Mouse (Mus musculus) left cerebral cortex, adult 2 months (tissue): Measurements from ENCODE around the gene Slc46a2. TPM values are rescaled to one million over a fixed set of nuclear protein-coding genes. Genes with fewer than 3 reads are reported as not detected.

ENCODE experiments used
- DNase-seq, 2 experiments: peaks; one replicate each; pipeline ENCODE4 v3.0.0; 2021 to 2022; ENCODE audit warnings: low spot score in 2 of 2, mixed read lengths in 1 of 2; ENCODE audit errors: extremely low spot score in 1 of 2
- H3K27ac ChIP-seq: fragments of 200-600 bp; 2 replicates; pipeline ENCODE4 v1.8.1; 2022
- H3K4me3 ChIP-seq: fragments of 200-600 bp; 2 replicates; pipeline ENCODE4 v1.8.1; 2022
- CTCF ChIP-seq: fragments of 200-600 bp; IDR thresholded peaks from 2 replicates; pipeline ENCODE4 v1.8.1; 2022; ENCODE audit warnings: antibody characterized with exemption, mild to moderate bottlenecking, moderate library complexity
- intact Hi-C: fragments of 180-260 bp; cut with DNase I; formaldehyde crosslinking; loops from one replicate; pipeline ENCODE4 v1.15.1; 2025
- long read RNA-seq, 2 experiments: library from polyadenylated mRNA; stranded (forward); transcript quantifications; one replicate each; pipeline ENCODE4 v2.0.0; 2021; ENCODE audit warnings: borderline mapping rate in 2 of 2
- total RNA-seq, 2 experiments: library from RNA; stranded (reverse); gene quantifications; 2 replicates each; pipeline ENCODE4 v1.2.3; 2021

Slc46a2 gene
- total RNA-seq, result not detected
- long read RNA-seq, experiment 1, partial matches to known transcripts, result 0 of 1 reads
- long read RNA-seq, experiment 1, other reads (novel, unspliced or antisense), result 1 of 1 reads
- long read RNA-seq, experiment 2, partial matches to known transcripts, result 0 of 1 reads
- long read RNA-seq, experiment 2, other reads (novel, unspliced or antisense), result 1 of 1 reads

- no peak for TF ChIP-seq CTCF
- H3K4me3 ChIP-seq, result no peak within 1 kb of the TSS
- intact Hi-C loops, result no loop called here
- H3K27ac ChIP-seq, result no peak within 1 kb of the TSS
- DNase-seq, result no peak
Observed at GRCm38 (mm10) chr4:59914608-59915403, at the start of gene Slc46a2. TSS of gene Slc46a2 (minus strand) at chr4:59915056.

DNA sequence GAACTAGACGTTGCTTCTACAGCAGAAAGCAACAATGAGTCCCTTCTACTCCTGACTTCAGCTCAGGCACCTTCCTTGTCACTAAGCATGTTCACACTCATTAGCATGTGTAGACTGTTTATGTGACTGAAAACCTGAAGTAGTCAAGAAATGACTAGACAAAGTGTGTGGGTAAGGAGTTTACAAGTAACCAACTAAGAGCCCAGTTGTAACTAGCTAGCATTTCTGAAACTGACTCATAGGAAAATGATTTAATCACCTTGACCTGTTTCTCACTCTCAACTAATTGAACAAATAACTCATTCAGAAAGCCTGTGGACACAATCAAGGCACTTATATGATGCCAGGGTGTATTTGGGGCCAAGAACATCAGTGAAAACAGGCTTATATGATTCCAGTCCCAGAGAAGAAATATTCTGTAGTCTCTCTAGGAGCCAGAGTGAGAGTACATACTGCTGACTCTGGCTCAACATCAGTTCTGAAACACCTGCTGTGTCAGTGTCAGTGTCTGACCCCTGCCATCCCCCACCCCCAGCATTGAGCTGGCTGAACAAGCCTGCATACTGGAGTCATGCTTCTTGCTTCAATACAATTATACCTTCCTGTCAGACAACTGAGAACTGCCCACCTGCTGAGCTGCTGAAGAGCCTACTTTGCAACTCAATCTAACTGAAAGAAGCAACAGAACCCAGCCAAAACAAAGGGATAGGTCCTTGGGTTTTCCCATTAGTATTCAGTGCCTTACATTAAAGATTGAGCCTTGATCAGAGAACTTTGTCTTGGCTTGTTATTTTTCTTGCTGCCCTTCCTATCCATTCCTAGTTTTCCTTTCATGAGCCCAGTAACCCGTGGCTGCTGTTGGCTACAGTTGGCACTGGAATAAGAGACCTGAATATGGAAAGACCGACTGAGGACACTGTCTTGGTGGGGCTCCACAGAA, 48.8 kb upstream of the Slc46a2 start, which contains the start of gene Mup6:
Mup6 (plus strand) TSS at position 890 of the 940 bp plus-strand sequence.
- no peak for DNase-seq
- H3K27ac ChIP-seq, result no peak within 1 kb of the TSS
- TF ChIP-seq CTCF, result no peak
- H3K4me3 ChIP-seq, result no peak within 1 kb of the TSS
- intact Hi-C loops, result no loop called here

GRCm38 (mm10) chr4:59960610-59961009, 45.8 kb upstream of the Slc46a2 start, which contains the start of gene Mup4:
TSS of gene Mup4 (minus strand) at chr4:59960710.
- no peak for TF ChIP-seq CTCF
- DNase-seq, result no peak
- intact Hi-C loops, result no loop called here
- Histone ChIP-seq H3K4me3 (no peak within 1 kb of the TSS), H3K27ac (no peak within 1 kb of the TSS)

DNA sequence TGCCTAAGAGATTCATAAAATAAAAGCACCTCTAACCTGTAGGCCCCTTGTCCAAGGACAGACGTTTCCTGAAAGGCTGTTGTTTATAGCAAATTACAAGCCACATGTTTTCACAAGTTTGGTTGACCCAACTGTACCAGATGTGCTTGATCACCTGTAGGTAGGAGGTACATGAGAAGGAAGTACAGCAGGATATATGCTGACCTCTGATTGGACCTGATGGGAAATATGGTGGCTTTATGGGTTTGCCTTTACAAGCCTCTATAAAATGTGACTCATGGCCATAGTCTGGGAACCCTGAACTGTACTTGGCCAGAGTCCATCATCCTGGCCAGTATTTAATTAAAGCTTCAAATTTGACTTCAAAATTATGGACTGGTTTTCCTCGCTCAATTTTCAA, 22.7 kb upstream of the Slc46a2 start:
- Histone ChIP-seq H3K27ac (no peak overlapping the region), H3K4me3 (no peak overlapping the region)
- no peak for TF ChIP-seq CTCF
- intact Hi-C loops, result no loop called here
- DNase-seq, result no peak

- no peak for DNase-seq
- TF ChIP-seq CTCF, result peak; percentile 49
- intact Hi-C loops, result loop anchor here (5.0 kb wide), 1 partner anchor 1880 kb away; no protein-coding TSS in a partner anchor
- Histone ChIP-seq H3K4me3 (no peak overlapping the region), H3K27ac (no peak overlapping the region)
Observed at GRCm38 (mm10) chr4:59932505-59933281, 17.8 kb upstream of the Slc46a2 start.

- intact Hi-C loops, result loop anchor here (2.0 kb wide), 1 partner anchor 142 kb away; no protein-coding TSS in a partner anchor
- Histone ChIP-seq H3K4me3 (no peak overlapping the region), H3K27ac (no peak overlapping the region)
- DNase-seq, result peak; percentile 60 to 63
- peak; percentile 75 for TF ChIP-seq CTCF
Observed at GRCm38 (mm10) chr4:59928347-59928746, 13.5 kb upstream of the Slc46a2 start.

DNA sequence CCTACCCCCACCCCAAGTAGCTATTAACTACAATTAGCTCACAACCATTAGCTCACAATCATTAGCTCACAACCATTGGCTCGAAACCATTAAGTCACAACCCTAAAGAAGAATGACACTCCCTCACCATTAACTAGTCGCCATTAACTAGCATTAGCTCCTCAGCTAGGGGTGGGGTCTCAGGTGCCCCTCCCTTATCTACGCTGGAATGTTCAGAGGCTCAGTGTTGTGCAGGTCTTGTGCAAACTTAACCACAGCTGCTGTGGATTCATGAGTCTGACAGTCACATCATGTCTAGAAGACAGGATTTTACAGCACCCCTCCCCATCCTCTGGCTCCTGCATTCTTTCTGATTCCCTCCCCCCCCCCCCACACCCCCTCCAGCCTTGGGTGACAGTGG, 12.8 kb upstream of the Slc46a2 start:
- DNase-seq, result no peak
- intact Hi-C loops, result loop anchor here (2.0 kb wide), 1 partner anchor 141 kb away; no protein-coding TSS in a partner anchor
- no peak for TF ChIP-seq CTCF
- Histone ChIP-seq H3K27ac (no peak overlapping the region), H3K4me3 (no peak overlapping the region)

GRCm38 (mm10) chr4:59925082-59925481, 10.2 kb upstream of the Slc46a2 start:
- intact Hi-C loops, result no loop called here
- TF ChIP-seq CTCF, result no peak
- no peak for DNase-seq

DNA sequence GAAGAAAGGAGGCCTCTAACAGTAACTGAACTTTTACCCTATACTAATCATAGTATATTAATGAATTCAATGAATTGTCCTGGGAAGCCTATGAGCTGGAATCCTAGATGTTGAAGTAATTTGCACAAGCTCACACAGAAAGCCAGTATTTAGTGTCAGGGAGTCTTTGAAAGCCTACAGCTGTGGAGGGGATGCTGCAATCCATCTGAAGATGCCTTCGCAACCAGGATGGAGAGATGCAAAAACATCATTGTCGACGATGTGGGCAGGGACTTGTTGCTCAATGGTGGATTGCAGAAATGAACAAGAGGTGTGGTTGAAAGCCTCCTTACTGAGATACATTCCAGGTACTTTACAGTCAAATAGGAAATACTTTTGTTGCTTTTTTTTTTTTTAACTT, 3.1 kb upstream of the Slc46a2 start:
- no peak for TF ChIP-seq CTCF
- DNase-seq, result no peak
- Histone ChIP-seq H3K27ac (no peak overlapping the region), H3K4me3 (no peak overlapping the region)
- intact Hi-C loops, result no loop called here

More at GRCm38 (mm10) chr4:59925082-59925481, 10.2 kb upstream of the Slc46a2 start:
- no peak overlapping the region for H3K27ac ChIP-seq
- no peak overlapping the region for H3K4me3 ChIP-seq

DNA sequence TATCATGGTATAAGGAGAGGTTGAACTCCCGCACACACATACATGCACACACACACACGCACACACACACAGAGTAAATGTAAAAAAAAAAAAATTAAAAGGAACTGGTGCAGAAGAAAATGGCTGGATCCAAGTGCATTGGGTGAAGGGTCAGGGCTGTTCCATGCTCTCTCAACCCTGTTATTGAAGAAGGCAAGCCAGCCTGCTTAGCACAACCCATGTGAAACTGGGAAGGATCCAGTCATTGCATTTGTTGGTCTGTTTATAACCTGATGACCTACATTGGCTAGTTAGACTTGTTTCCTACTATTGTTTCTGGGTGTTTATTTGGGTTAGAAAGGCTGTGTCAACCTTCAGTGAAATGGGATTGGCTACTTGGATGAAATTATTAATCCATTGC, 6.1 kb downstream of the Slc46a2 start:
- Histone ChIP-seq H3K27ac (no peak overlapping the region), H3K4me3 (no peak overlapping the region)
- intact Hi-C loops, result no loop called here
- no peak for TF ChIP-seq CTCF
- no peak for DNase-seq
